Mouse (Mus musculus): ENCODE measurements around the gene Vmn1r204.
"Not testable (repeated sequence)": the region's sequence is repeated elsewhere in the genome, so short reads cannot be mapped to it uniquely, and the experiment has no call there.

The Vmn1r204 gene

GRCm38 (mm10) chr13:22552898-22553297 lies at the start of gene Vmn1r204:
Gene Vmn1r204 (plus strand): TSS chr13:22553198.
- not testable (repeated sequence) for DNase-seq (ENCODE audit: low read depth, low spot score)

GRCm38 (mm10) chr13:22505281-22505680 lies 47.7 kb upstream of the Vmn1r204 start, which contains the start of gene Vmn1r202:
Gene Vmn1r202 (minus strand): TSS chr13:22505381.
- no peak for DNase-seq (ENCODE audit: low read depth, low spot score)

- no peak for DNase-seq (ENCODE audit: low read depth, low spot score)
Observed at GRCm38 (mm10) chr13:22517814-22518213, 35.2 kb upstream of the Vmn1r204 start, which contains the start of gene Vmn1r203. Gene Vmn1r203 (plus strand): TSS chr13:22518114.

GRCm38 (mm10) chr13:22574911-22575310 lies 21.9 kb downstream of the Vmn1r204 start:
- not testable (repeated sequence) for DNase-seq (ENCODE audit: low read depth, low spot score)

- not testable (repeated sequence) for DNase-seq (ENCODE audit: low read depth, low spot score)
Observed at GRCm38 (mm10) chr13:22583336-22583735, 30.3 kb downstream of the Vmn1r204 start.

- no peak for DNase-seq (ENCODE audit: low read depth, low spot score)
Observed at GRCm38 (mm10) chr13:22592900-22593299, 39.9 kb downstream of the Vmn1r204 start, which contains the start of gene Vmn1r205. Gene Vmn1r205 (minus strand): TSS chr13:22593000.

Data from forelimb bud, embryonic 11.5 days (tissue).